In genomic region chr1:93352724-93353123, GRCm38 (mm10) we compare ENCODE assay signal across 24 mouse cellular contexts. TPM values are rescaled to one million over a fixed set of nuclear protein-coding genes. Genes with fewer than 3 reads are reported as not detected.
DNase-seq lines count a peak whose midpoint lies in the region; ATAC-seq lines count a peak whose summit lies in the region.
"Had no signal": no experiment of that assay in that cellular context is flagged by ENCODE, and none has a peak within 500 bp of the region (broad histone marks: within the 10 kb centered on the region; RNA-seq: fewer than 3 reads in every experiment).

No protein-coding gene starts in this region.

- H3K27me3 ChIP-seq in midbrain, embryonic 16.5 days (ENCODE audit: control insufficient read depth, insufficient read depth, low read depth, low read length) = no peaks in the 10 kb centered on the region
- H3K27me3 ChIP-seq: heart, embryonic 13.5 days; kidney, embryonic 15.5 days; midbrain, embryonic 13.5 days had no signal

- peak; percentile 34 to 65 for DNase-seq in layer of hippocampus, adult 18-20 months (ENCODE audit: low spot score in 2 of 2)
- DNase-seq in layer of hippocampus, postnatal 10 days (ENCODE audit: low spot score in 2 of 2) = no peak
- peak; percentile 56 to 70 for DNase-seq in cerebellum, adult 18-20 months
- peak; percentile 76 for DNase-seq in cerebellum, adult 9-11 months
- DNase-seq in layer of hippocampus, adult 9-10 months (ENCODE audit: low spot score) = peak; percentile 31
- DNase-seq in heart, postnatal 25 days (ENCODE audit: low spot score) = no peak
- DNase-seq: adrenal gland, adult 2 months; B cell, adult 2 months; gastrocnemius, postnatal 14 days; heart, adult 18-20 months; heart, postnatal 36 days; left cerebral cortex, postnatal 4 days; liver; lung, postnatal 14 days; thymus, postnatal 14 days had no signal

- no peak overlapping the region for H3K9ac ChIP-seq in midbrain, embryonic 16.5 days (ENCODE audit: low read depth, low read length)
- H3K9ac ChIP-seq: heart, embryonic 13.5 days; hindbrain, embryonic 14.5 days; kidney, embryonic 15.5 days; midbrain, embryonic 13.5 days had no signal

- no peak overlapping the region for H3K4me3 ChIP-seq in midbrain, embryonic 16.5 days (ENCODE audit: low read depth, low read length)
- H3K4me3 ChIP-seq: heart, embryonic 13.5 days; kidney, embryonic 15.5 days; midbrain, embryonic 13.5 days; myocyte had no signal

- ATAC-seq in CD4-positive, CD25-positive, alpha-beta regulatory T cell, adult 4 months = no peak
- no peak for ATAC-seq in midbrain, embryonic 16.5 days
- ATAC-seq: midbrain, embryonic 13.5 days had no signal

- no peaks in the 10 kb centered on the region for H3K9me3 ChIP-seq in midbrain, embryonic 16.5 days (replicated peaks; ENCODE audit: control insufficient read depth, low read length, poor library complexity, severe bottlenecking)
- H3K9me3 ChIP-seq: heart, embryonic 13.5 days; kidney, embryonic 15.5 days; midbrain, embryonic 13.5 days had no signal

- 95% methylated on average over 2 of the region's 2 CpGs for WGBS in midbrain, embryonic 16.5 days

- no peaks in the 10 kb centered on the region for H3K4me1 ChIP-seq in midbrain, embryonic 16.5 days (ENCODE audit: control insufficient read depth, insufficient read depth, low read length)
- H3K4me1 ChIP-seq: heart, embryonic 13.5 days; kidney, embryonic 15.5 days; midbrain, embryonic 13.5 days had no signal

- no peak overlapping the region for H3K4me2 ChIP-seq in midbrain, embryonic 16.5 days (ENCODE audit: low read length)
- H3K4me2 ChIP-seq: heart, embryonic 13.5 days; hindbrain, embryonic 14.5 days; kidney, embryonic 15.5 days; midbrain, embryonic 13.5 days had no signal

- H3K36me3 ChIP-seq in midbrain, embryonic 16.5 days (ENCODE audit: control insufficient read depth, insufficient read depth, low read length) = peaks cover 40% of the 10 kb centered on the region

- intact Hi-C loops in heart, postnatal 25 days (cut with DNase I) = no loop called here

- H3K27ac ChIP-seq in midbrain, embryonic 16.5 days (ENCODE audit: low read length) = no peak overlapping the region
- H3K27ac ChIP-seq: heart, embryonic 13.5 days; hindbrain, embryonic 14.5 days; kidney, embryonic 15.5 days; midbrain, embryonic 13.5 days had no signal

RNA-seq across cellular contexts. Expression of gene Pask, which starts 9.4 kb away (rescaled TPM):
- 1 to 10 TPM; 3.5 to 6.8 TPM for total RNA-seq in layer of hippocampus, adult 18-20 months (2021)
- total RNA-seq in layer of hippocampus, postnatal 10 days (2021) = 1 to 10 TPM; 7.6 to 7.7 TPM
- total RNA-seq in heart, postnatal 25 days (2021) = 1 to 10 TPM in 1 of 2 experiments, under 1 TPM in 1; 0.39 to 1.2 TPM
- polyA plus RNA-seq in CD4-positive, CD25-positive, alpha-beta regulatory T cell, adult 4 months (2017; shearing (Covaris generic)) = 1 to 10 TPM in 1 of 2 experiments, under 1 TPM in 1; 0.82 to 1.4 TPM
- 6.8 and 7.9 TPM in 2 replicates for polyA plus RNA-seq in midbrain, embryonic 16.5 days (2015; fragmentation: Nextera tagmentation; extraction: Ambion mirVana)

RNA-seq across cellular contexts. Expression of gene Ppp1r7, which starts 10.1 kb away (rescaled TPM):
- total RNA-seq in layer of hippocampus, adult 18-20 months (2021) = 10 to 100 TPM; 64.8 to 77.8 TPM
- 10 to 100 TPM; 62.1 to 73.1 TPM for total RNA-seq in layer of hippocampus, postnatal 10 days (2021)
- total RNA-seq in heart, postnatal 25 days (2021) = 10 to 100 TPM; 23.4 to 29.2 TPM
- polyA plus RNA-seq in CD4-positive, CD25-positive, alpha-beta regulatory T cell, adult 4 months (2017; shearing (Covaris generic)) = 10 to 100 TPM; 63.9 to 66.4 TPM
- polyA plus RNA-seq in midbrain, embryonic 16.5 days (2015; fragmentation: Nextera tagmentation; extraction: Ambion mirVana) = 53.1 and 56.2 TPM in 2 replicates

RNA-seq across cellular contexts. Expression of gene Ano7, which starts 21.0 kb away (rescaled TPM):
- under 1 TPM in 1 of 2 experiments, not detected in 1; 0.17 TPM for total RNA-seq in layer of hippocampus, adult 18-20 months (2021)
- under 1 TPM; 0.18 TPM for total RNA-seq in layer of hippocampus, postnatal 10 days (2021)
- not detected for total RNA-seq in heart, postnatal 25 days (2021)
- under 1 TPM; 0.19 to 0.98 TPM for polyA plus RNA-seq in CD4-positive, CD25-positive, alpha-beta regulatory T cell, adult 4 months (2017; shearing (Covaris generic))
- polyA plus RNA-seq in midbrain, embryonic 16.5 days (2015; fragmentation: Nextera tagmentation; extraction: Ambion mirVana) = 0.92 and 1.2 TPM in 2 replicates
- total RNA-seq: adrenal gland, adult 2 months; gastrocnemius, postnatal 14 days; heart, adult 18-20 months; heart, postnatal 36 days; megakaryocyte, adult 5-6 weeks had no signal
- polyA plus RNA-seq: forebrain, embryonic 11.5 days; myocyte had no signal

RNA-seq across cellular contexts. Expression of gene Mterf4, which starts 47.0 kb away (rescaled TPM):
- total RNA-seq in layer of hippocampus, adult 18-20 months (2021) = 10 to 100 TPM; 19.1 TPM
- total RNA-seq in layer of hippocampus, postnatal 10 days (2021) = 10 to 100 TPM; 18.9 to 20.4 TPM
- total RNA-seq in heart, postnatal 25 days (2021) = 10 to 100 TPM; 14.6 to 15.7 TPM
- 10 to 100 TPM; 22.8 to 25.7 TPM for polyA plus RNA-seq in CD4-positive, CD25-positive, alpha-beta regulatory T cell, adult 4 months (2017; shearing (Covaris generic))
- polyA plus RNA-seq in midbrain, embryonic 16.5 days (2015; fragmentation: Nextera tagmentation; extraction: Ambion mirVana) = 32.2 and 34.9 TPM in 2 replicates

Comparison
In these comparisons a context has a peak if more than half of its experiments do, and no peak if none do; other contexts are left out.
1. DNase-seq: peak in layer of hippocampus, adult 18-20 months (2 of 2), cerebellum, adult 18-20 months (2 of 2), cerebellum, adult 9-11 months (single experiment) and layer of hippocampus, adult 9-10 months (single experiment); none in layer of hippocampus, postnatal 10 days (0 of 2) and heart, postnatal 25 days (single experiment).